In the genomic region with DNA sequence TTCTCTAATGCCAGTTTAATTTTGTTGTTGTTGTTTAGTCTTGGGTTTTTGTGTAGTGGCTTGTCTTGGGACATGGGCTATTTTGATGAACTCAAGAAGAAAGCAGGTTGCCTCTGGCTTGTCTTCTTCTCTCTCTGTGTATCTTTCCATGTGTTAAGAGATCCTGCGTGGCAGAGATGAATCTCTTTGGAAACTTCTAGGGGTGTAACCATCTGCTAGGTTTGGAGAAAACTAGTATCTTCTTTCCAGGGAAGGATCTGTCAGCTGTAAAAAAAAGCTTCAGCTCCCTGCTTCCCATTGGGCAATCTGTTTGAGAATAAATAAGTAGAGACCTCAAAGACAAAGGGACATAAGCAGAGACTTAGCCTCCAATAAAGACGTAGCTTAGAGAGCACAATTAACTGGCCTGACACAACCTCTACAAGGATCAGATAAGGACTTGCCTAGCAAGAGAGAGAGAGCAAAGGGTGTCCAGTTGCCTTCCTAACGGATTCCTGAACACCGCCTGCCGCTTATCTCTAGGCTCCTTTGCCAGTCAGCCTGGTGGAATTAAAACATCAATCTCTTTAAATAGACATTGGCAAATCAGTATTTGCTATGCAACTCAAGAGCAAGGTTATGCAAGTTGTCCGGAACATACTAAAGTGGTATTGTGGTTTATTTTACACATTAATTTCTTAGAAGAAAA, we compare ENCODE assay signal across 21 mouse cellular contexts. TPM values are rescaled to one million over a fixed set of nuclear protein-coding genes. Genes with fewer than 3 reads are reported as not detected.
"Had no signal": no experiment of that assay in that cellular context is flagged by ENCODE, and none has a peak within 500 bp of the region (broad histone marks: within the 10 kb centered on the region; RNA-seq: fewer than 3 reads in every experiment).

No protein-coding gene starts in this region.

- H3K4me2 ChIP-seq: lung, embryonic 14.5 days; midbrain, embryonic 12.5 days; neural tube, embryonic 13.5 days; neural tube, embryonic 15.5 days had no signal

- H3K9me3 ChIP-seq: midbrain, embryonic 10.5 days; midbrain, embryonic 12.5 days; neural tube, embryonic 13.5 days; neural tube, embryonic 15.5 days had no signal

- H3K4me3 ChIP-seq: midbrain, embryonic 10.5 days; midbrain, embryonic 12.5 days; myocyte; neural tube, embryonic 13.5 days; neural tube, embryonic 15.5 days had no signal

- DNase-seq: lung, embryonic 14.5 days; lung, postnatal 10 days; lung, postnatal 4 days; midbrain, embryonic 14.5 days; retina, postnatal 1 day; right cerebral cortex, adult 18-20 months; right cerebral cortex, postnatal 25 days; right cerebral cortex, postnatal 4 days; spleen, adult 18-20 months; thymus, adult 18-20 months; thymus, postnatal 14 days; thymus, postnatal 36 days had no signal

- H3K27me3 ChIP-seq: midbrain, embryonic 12.5 days; neural tube, embryonic 13.5 days; neural tube, embryonic 15.5 days had no signal

- ATAC-seq: midbrain, embryonic 16.5 days had no signal

- H3K4me1 ChIP-seq: midbrain, embryonic 10.5 days; midbrain, embryonic 12.5 days; neural tube, embryonic 13.5 days; neural tube, embryonic 15.5 days had no signal

- H3K36me3 ChIP-seq: midbrain, embryonic 10.5 days; midbrain, embryonic 12.5 days; neural tube, embryonic 13.5 days; neural tube, embryonic 15.5 days had no signal

- H3K27ac ChIP-seq: midbrain, embryonic 10.5 days; midbrain, embryonic 12.5 days; neural tube, embryonic 13.5 days; neural tube, embryonic 15.5 days had no signal

- H3K9ac ChIP-seq: lung, embryonic 14.5 days; midbrain, embryonic 12.5 days; neural tube, embryonic 13.5 days; neural tube, embryonic 15.5 days had no signal

RNA-seq across cellular contexts. Expression of gene Dlgap1, which starts 13.5 kb away (rescaled TPM):
- total RNA-seq: megakaryocyte, adult 5-6 weeks; megakaryocyte-erythroid progenitor cell, adult 5-6 weeks had no signal
- polyA plus RNA-seq: thymus, postnatal 0 days had no signal
